Mouse (Mus musculus): ENCODE measurements around the gene Stk16.
"Not testable (repeated sequence)": the region's sequence is repeated elsewhere in the genome, so short reads cannot be mapped to it uniquely, and the experiment has no call there.

Stk16 gene

DNA sequence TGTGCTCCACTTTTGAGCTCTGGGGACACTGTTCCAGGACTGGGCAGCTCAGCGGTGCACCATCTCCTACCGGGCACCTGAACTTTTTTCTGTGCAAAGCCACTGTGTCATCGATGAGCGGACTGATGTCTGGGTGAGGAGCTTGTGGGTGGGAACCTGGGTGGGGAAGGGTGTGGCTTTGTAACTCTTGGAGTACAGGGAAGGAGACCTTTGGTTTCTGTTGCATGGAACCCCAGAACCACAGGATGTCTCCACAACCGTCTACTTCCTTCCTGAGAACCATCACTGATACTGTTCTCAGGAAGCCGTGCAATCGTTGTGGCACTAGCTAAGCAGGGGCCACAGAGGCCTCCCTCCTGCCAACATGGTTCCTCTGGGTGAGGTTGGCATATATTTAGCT is 2.5 kb downstream of the Stk16 start:
- no peak for DNase-seq (ENCODE audit: low spot score in 2 of 2)

DNA sequence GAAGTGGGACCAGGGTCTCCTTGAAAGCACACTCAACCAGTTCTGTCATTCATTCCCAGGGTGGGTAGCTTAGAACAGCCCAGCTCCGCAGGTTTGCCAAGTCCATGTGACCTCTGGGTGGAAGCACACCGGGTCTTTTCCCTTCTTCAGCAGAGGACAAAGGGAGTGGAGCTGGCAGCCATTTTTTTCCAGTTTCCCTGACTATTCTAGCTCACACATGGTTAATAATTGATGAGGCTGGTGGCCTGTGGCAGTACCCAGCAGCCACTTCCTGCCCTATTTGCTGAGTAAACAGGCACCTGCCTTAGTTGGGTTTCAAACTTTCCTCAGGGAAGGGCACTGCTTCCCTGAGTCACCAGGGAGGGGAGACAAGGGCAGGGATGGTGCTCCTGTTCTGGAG is 3.8 kb downstream of the Stk16 start:
- DNase-seq (ENCODE audit: low spot score in 2 of 2): no peak

DNA sequence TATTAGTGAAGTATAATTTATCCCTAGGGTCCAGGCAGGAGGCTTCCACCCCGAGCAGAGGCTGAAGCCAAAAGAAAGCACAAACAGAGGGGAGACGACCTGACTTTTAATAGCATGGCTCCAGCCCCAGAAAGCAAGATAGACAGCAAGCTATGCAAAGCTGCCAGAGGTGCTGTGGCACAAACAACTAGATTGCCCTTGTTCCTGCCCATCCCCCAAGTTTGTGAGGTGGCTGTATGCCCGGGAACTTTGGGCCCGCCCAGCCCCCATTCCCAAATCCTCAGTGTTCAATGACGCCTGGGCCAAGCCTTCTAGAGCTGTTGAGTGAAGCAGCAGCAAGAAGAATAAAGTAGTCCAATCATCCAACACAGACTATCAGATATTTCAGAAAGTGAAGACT is 4.2 kb downstream of the Stk16 start:
- peak in 1 of 2 experiments; percentile 65 for DNase-seq (ENCODE audit: low spot score in 2 of 2)

DNA sequence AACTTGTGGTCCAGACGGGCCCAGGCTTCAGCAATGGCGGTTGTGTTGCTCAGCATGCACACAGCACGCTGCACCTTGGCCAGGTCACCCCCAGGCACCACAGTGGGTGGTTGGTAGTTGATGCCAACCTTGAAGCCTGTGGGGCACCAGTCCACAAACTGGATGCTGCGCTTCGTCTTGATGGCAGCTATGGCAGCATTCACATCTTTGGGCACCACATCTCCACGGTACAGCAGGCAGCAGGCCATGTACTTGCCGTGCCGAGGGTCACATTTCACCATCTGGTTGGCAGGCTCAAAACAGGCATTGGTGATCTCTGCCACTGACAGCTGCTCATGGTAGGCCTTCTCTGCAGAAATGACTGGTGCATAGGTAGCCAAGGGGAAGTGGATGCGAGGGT is 5.1 kb downstream of the Stk16 start:
- DNase-seq (ENCODE audit: low spot score in 2 of 2): no peak

DNA sequence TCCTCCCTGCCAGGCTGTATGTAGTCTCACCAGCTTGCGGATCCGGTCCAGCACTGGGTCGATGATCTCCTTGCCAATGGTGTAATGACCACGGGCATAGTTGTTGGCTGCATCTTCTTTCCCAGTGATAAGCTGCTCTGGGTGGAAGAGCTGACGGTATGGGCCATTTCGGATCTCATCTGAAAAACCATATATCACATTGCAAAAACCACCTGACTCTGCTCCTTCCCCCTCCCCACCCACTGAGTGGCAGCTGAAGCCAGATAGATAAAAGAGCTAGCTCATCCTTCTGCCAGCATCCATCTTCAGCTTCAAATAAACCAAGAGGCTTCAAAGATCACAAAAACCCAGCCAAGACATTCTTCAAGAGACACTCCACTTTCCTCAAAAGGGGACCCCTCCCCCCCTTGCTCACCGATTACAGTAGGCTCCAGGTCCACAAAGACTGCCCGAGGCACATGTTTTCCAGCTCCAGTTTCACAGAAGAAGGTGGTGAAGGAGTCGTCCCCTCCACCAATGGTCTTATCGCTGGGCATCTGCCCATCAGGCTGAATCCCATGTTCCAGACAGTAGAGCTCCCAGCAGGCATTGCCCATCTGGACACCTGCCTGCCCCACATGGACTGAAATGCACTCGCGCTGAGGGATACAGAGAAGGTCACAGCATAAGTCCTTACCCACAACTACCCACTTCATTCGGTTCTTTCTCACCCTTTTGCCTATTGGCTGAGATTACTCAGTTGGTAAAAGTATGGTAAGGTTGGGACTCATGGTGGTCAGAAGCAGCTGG is 6.4 kb downstream of the Stk16 start:
- DNase-seq (ENCODE audit: low spot score in 2 of 2): no peak

DNA sequence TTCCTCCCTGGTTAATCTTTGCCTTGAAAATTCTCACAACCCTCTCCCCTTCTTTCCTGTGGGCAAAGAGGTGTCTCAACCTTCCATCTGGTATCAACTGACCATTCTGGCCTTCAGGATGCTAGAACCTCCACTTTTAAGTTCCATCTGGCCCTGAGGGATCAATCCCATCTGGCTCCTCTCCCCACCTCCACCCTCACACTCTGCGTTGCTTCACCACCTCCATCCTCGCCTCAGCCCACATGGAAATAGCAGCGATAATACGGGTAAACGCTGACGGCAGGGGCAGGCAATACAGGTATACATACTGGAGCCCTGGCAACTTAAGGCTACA is 7.2 kb downstream of the Stk16 start:
- DNase-seq (ENCODE audit: low spot score in 2 of 2): no peak

DNA sequence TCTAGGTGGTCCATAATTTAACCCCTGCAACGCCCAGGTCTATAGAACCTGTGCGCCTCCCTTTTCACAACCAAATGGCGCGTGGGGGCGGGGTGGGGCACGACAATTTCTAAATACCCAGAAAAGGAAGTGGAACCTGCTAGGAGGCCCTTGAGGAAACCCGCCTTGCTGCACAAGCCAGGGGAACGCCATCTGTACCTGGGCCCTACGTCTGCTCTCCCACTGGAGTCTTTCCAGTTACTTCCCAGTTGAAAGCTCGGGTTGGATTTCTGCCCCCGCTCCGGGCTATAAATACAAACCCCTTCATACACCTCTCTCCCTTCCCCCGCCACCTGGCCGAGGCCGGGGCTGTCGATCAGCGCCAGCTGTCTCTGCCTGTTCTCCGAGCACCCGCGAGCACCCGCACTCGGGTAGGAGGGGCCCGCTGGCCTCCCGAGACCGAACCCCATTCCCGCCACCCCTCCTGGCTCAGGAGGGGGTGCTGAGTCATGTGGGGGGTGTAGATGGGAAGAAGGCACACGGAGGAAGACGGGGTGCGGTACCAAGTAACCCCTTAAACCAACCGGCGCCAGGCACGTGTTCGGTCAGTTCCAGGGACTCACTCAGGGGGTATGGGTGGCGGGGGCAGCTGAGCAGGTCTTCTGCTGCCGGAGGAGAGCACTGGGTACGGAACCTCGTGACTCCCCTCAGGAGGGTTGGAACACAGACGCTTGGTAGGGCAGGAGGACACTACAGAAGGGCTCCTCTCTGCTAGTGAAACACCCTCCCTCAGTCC is 7.8 kb downstream of the Stk16 start:
- peak; percentile 58 to 64 for DNase-seq (ENCODE audit: low spot score in 2 of 2)

DNA sequence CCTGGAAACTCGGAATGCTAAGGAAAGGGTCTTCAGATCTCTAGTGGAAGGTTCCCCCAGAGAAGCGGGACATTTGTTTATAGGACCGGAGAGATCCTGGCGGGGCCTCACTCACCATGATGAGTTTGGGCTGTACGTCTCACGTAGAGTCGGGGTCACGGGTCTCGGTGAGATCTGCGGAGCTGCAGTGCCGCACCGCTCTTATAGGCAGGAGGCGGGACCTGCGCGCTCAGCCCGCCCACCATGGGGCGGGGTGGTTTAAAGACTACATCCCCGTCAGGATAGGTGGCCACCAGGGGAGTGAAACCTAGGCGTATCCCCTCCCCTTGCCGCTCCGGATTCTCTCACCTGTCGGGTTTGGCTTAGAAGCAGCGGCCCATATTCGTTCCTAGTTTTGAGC is 8.4 kb downstream of the Stk16 start:
- peak; percentile 87 to 91 for DNase-seq (ENCODE audit: low spot score in 2 of 2)

DNA sequence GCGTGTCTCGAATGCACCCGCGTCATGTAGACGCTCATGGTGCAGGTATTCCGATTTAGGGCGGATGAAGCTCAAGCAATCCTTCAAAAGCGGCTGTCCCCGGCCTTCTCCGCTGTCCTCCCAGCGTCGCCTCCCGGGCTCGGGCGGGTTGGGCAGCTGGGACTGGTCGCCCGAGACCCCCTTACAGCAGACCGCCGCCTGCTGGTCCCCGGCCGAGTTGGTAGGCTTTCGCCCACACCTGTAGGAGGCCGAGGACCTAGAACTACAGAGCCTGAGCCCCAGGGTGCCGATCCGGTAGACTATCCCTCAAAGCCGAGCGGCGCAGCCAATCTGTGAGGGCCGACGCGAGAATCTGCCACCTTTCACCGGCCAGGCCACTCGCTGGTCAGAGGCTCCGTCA is 8.9 kb downstream of the Stk16 start, which contains the start of gene Tuba4a:
Tuba4a (minus strand) TSS at position 335 of the 400 bp plus-strand sequence.
- no peak for DNase-seq (ENCODE audit: low spot score in 2 of 2)

DNA sequence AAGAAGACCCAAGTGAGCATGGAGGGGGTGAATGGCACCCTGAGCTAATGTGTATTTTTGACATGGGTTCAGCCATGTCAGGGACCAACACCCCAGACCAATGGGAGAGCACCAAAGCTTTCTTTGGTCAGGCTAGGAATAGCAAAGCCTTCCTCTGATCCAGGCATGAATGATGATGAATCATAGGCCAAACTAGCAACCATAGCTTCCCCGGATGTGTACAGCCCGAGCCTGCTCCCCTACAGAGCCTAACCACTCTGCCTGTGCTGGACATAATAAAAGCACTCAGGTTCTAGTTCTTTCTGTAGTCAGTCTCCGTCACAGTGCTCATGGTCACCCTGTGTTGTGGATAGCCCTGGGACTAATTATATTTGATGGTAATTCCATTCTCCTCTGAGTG is 10.9 kb downstream of the Stk16 start:
- DNase-seq (ENCODE audit: low spot score in 2 of 2): no peak

DNA sequence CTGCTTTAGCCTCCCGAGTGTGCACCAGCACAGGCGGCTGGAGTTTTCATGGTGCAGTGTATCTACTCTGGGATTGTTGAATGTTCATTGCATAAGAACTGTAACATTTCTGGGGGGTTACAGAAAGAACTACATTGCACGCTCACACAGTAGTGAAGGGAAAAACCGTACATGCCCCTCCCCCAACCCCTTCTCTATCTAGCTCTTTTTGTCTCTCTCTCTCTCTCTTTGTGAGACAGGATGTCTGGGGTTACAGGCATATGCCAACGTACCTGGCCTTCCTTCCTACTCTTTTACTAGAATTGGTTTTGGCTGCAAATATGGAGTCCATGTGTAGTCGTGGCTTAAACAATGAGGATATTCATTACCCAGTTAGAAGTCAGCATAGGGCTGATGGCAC is 12.3 kb downstream of the Stk16 start:
- no peak for DNase-seq (ENCODE audit: low spot score in 2 of 2)

DNA sequence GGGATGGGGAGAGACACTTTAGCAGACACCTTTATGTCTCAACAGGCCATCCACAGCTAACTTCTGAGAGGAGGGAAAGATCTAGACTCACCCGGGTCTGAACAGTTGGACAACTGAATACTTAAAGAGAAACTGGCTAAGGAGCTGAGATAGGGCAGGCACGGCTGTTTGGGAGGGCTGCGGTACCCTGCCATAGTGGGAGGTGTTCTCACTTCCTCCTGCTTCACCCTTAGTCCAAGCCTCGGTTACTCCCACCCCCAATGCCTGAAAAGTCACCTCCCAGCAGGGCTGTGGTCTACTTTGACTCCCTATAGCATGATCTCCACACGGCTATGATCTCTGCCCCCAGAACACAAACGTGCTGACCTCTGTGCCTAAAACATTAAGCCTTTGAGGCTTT is 12.9 kb downstream of the Stk16 start:
- no peak for DNase-seq (ENCODE audit: low spot score in 2 of 2)

DNA sequence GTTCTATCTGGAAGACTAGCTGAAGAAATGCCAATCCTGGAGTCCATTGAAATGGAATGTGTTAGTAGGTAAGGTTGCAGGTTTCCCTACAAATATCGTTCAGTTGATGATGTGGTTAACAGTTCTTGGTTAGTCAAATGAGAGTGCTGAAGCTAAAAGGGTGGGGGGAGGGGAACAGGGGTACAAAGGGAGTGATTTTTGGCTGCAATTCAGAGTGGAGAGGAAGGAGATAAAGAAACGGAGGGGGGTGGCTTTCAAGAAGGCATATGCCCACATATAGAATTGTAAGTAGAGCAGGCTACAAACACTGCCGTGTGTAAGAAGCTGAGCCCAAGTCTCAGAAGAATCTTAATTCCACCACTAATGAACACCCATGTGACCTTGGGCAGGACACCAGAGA is 14.8 kb downstream of the Stk16 start:
- DNase-seq (ENCODE audit: low spot score in 2 of 2): no peak

DNA sequence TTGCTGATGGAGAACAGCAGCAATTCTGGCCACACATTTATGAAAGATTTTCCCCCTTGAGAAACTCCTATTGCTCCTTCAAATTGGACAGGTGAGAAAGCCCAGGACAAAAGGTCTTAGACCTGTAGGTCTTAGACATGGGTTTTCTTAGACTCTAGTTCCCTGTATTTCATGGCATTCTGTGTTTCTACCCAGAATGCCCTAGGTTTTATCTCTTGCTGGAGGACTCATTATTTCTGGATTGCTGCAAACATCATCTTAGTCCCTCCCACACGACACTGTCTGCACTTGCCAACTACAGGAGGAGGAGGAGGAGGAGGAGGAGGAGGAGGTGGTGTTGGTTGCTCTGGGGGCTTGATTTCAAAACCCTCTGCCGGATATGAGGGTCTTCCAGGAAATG is 15.5 kb downstream of the Stk16 start:
- no peak for DNase-seq (ENCODE audit: low spot score in 2 of 2)

DNA sequence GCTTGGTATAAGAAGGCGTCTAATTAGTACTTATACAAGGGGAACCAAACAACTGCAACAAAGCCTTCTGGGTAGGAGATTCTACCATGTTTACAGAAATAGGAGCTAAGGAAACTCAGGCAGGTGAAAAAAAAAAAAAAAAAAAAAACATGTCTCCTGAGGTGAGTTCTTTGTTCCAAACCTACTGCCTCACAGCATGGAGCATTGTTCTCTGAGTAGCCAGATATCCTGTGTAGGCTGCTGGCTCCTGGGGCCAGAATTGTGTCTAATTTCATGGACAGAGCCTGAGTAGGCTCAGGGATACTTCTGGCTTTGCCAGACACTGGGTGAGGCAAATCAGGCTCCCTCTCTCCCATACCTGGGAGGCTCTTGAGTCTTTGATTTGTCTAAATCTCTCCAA is 17.0 kb downstream of the Stk16 start:
- DNase-seq (ENCODE audit: low spot score in 2 of 2): no peak

DNA sequence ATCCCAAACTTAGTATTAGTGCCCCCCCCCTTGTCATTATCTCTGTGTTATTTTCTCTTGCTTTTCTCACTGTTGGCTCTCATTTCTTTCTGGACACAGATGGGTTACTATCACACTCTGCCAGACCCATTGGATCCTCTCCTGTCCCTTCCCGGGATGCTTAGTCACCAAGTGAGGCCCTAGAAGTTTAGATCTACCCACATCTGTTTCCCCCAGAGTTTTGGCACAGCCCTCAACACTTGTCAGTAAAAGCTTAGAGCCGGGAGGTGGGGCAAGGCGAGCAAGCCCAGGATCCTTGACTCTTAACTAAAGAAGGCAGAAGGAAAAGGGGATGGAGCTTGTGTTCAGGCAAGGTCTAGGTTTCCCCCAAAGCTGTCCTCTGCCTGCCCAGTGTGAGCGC is 18.5 kb downstream of the Stk16 start:
- no peak for DNase-seq (ENCODE audit: low spot score in 2 of 2)

DNA sequence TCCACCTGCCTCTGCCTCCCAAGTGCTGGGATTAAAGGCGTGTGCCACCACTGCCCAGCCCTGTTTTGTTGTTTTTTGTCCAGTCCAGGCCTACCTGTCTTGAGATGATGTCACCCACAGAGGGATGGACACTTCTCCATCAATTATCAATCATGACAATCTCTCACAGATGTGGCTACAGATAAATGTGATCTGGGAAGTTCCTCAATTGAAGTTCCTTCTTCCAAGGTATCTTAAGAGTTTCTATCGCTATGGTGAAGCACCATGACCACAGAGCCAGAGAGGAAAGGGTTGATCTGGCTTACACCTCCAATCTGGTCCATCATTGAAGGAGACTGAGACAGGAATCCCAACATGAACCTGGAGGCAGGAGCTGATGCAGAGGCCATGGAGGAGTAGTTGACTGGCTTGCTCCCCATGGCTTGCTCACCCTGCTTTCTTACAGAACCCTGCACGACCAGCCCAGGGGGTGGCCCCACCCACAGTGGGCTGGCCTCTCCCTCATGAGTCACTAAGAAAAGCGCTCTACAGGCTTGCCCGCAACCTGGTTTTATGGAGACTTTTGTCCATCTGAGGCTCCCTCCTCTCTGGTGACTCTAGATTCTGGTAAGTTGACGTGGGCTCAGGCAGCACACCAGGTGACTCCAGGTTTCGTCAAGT is 19.8 kb downstream of the Stk16 start:
- no peak for DNase-seq (ENCODE audit: low spot score in 2 of 2)

DNA sequence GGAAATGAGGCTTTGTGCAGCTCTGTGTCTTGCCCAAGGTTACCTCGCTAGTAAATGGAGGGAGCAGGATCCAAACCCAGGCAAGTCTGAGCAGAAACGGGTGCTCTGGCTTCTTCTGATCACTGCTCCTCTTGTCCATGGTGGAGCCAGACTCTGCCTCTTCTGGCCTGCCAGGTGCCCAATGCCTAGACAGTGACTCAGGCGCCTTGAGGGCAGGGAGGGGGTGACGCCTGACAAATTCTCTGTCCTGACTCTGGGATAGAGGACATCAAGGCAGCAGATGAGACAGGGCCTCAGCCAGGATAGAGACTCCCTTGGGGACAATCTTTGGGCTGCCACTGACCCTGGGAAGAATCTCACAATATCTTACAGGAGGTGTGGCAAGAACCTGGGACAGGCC is 20.6 kb downstream of the Stk16 start:
- no peak for DNase-seq (ENCODE audit: low spot score in 2 of 2)

DNA sequence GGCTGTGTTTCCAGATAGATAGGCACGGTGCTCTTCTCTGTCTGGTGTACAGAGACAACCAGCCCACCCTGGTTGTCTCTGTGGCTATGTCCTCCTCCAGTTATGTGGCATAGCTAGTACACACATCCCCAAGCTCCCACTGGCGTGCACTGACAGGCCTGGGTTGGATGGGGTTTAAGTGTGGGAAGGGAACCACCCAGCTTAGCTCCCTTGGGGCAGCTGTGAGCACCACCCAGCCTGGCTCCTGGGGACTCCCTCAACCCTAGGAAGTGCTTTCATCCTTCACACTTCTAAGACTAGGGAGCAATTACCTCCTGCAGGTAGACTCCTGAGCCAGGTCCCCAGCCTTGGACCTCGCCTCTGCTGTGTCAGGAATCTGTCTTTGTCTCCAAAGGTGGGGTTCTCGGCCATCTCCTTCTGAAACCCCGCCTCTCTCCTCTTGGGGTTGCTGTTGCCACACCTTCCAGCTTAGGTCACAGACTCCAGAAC is 21.1 kb downstream of the Stk16 start, which contains the start of gene A630095N17Rik:
A630095N17Rik (minus strand) TSS at position 439 of the 489 bp plus-strand sequence.
- no peak for DNase-seq (ENCODE audit: low spot score in 2 of 2)

DNA sequence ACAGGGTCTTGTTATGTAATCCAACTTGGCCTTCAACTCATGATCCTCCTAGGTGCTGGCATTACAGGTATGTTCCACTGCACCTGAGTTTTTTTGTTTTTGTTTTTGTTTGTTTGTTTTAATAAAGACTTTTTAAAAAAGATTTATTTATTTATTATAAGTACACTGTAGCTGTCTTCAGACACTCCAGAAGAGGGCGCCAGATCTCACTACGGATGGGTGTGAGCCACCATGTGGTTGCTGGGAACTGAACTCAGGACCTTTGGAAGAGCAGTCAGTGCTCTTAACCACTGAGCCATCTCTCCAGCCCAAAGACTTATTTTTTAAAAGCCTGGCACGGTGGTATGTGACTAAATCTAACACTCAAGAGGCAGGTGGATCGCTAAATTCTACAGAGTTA is 21.9 kb downstream of the Stk16 start:
- not testable (repeated sequence) for DNase-seq (ENCODE audit: low spot score in 2 of 2)

DNA sequence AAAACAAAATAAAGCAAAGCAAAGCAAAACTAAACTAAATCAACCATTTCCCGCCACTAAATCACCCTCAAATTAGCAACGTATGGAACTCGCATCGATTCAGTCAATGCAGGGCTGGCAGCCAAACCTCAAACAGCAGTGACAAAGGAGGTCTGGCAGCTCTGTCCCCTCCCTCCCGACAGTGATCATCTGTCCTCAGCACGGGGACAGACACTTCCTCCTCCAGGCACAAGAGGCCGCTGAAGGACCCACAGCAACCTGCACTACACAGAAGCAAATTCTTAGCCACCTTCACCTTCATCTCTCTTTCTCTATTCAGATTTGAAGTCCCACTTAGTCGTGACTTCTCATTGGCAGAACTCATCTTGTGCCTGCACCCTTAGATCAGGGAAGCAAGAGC is 24.0 kb downstream of the Stk16 start:
- DNase-seq (ENCODE audit: low spot score in 2 of 2): no peak
